Mouse (Mus musculus) forebrain, embryonic 14.5 days (tissue): ENCODE measurements around the gene Obsl1. TPM values are rescaled to one million over a fixed set of nuclear protein-coding genes. Genes with fewer than 3 reads are reported as not detected.

Experiments used
- ATAC-seq: fragments of 200-750 bp; cut with Nextera tagmentation; 2 replicates; pipeline ENCODE4 v1.8.0; 2017; ENCODE audit warnings: mild to moderate bottlenecking, moderate library complexity
- DNase-seq: peaks from one replicate; pipeline ENCODE4 v3.0.0-alpha.2; 2015; ENCODE audit warnings: low spot score
- H3K27ac ChIP-seq: fragments of 300-500 bp; sonication (generic); 2 replicates; pipeline ENCODE4 v1.5.1; 2014; ENCODE audit warnings: low read depth, mild to moderate bottlenecking, control low read depth, low read length, moderate library complexity
- H3K27me3 ChIP-seq: fragments of 300-500 bp; sonication (generic); replicated peaks from 2 replicates; pipeline ENCODE4 v1.6.1; 2014; ENCODE audit warnings: low read length, control low read depth, mixed read lengths; ENCODE audit not compliant: control insufficient read depth, insufficient read depth
- H3K36me3 ChIP-seq: fragments of 300-500 bp; sonication (generic); 2 replicates; pipeline ENCODE4 v1.6.1; 2014; ENCODE audit warnings: low read length, control low read depth; ENCODE audit not compliant: control insufficient read depth, insufficient read depth
- H3K4me1 ChIP-seq: fragments of 300-500 bp; sonication (generic); 2 replicates; pipeline ENCODE4 v1.6.1; 2014; ENCODE audit warnings: antibody characterized with exemption, low read length, control low read depth; ENCODE audit not compliant: control insufficient read depth, insufficient read depth
- H3K4me2 ChIP-seq: fragments of 300-500 bp; sonication (generic); 2 replicates; pipeline ENCODE4 v1.6.1; 2014; ENCODE audit warnings: mild to moderate bottlenecking, control low read depth, low read length
- H3K4me3 ChIP-seq: fragments of 300-500 bp; sonication (generic); 2 replicates; pipeline ENCODE4 v1.5.1; 2014; ENCODE audit warnings: low read depth, low read length, control low read depth
- H3K9ac ChIP-seq: fragments of 300-500 bp; sonication (generic); 2 replicates; pipeline ENCODE4 v1.6.1; 2014; ENCODE audit warnings: mild to moderate bottlenecking, low read length, control low read depth, moderate library complexity
- H3K9me3 ChIP-seq: fragments of 300-500 bp; sonication (generic); replicated peaks from 2 replicates; pipeline ENCODE4 v1.6.1; 2016; ENCODE audit warnings: low read length, control low read depth, mixed read lengths; ENCODE audit not compliant: control insufficient read depth
- WGBS: fragments of 180-500 bp; shearing (Covaris S2); extraction: QIAGEN DNeasy Blood & Tissue Kit; methylation state at CpG from one replicate; pipeline ENCODE4 v1.1.7; 2014; 5-methylcytosine and 5-hydroxymethylcytosine counted together
- polyA plus RNA-seq: library from polyadenylated mRNA; unstranded; fragments of >200 nt; fragmentation: Nextera tagmentation; extraction: Ambion mirVana; gene quantifications from 2 replicates; pipeline ENCODE4 v1.2.1, GENCODE M21; 2014

Gene Obsl1
- polyA plus RNA-seq, 1 experiment from 2014 or later, result 17.0 TPM

- peaks cover 46% of the 10 kb centered on the region for H3K4me1 ChIP-seq
- WGBS, result 84% methylated on average over 9 of the region's 9 CpGs
- DNase-seq, result no peak
- no peak overlapping the region for H3K27ac ChIP-seq
- H3K4me2 ChIP-seq, result no peak overlapping the region
- H3K9me3 ChIP-seq, result no peaks in the 10 kb centered on the region
- H3K27me3 ChIP-seq, result peaks cover 4% of the 10 kb centered on the region; the same call in 1 of the 2 replicates
- H3K4me3 ChIP-seq, result no peak overlapping the region
- ATAC-seq, result no peak
- no peak overlapping the region for H3K9ac ChIP-seq
- H3K36me3 ChIP-seq, result no peaks in the 10 kb centered on the region
Observed at GRCm38 (mm10) chr1:75442171-75442570, 64.1 kb downstream of the Obsl1 start.

GRCm38 (mm10) chr1:75441471-75441996 lies 64.7 kb downstream of the Obsl1 start:
- H3K4me3 ChIP-seq, result no peak overlapping the region
- H3K4me2 ChIP-seq, result no peak overlapping the region
- ATAC-seq (no peak), DNase-seq (no peak)
- WGBS, result 87% methylated on average over 15 of the region's 15 CpGs
- no peak overlapping the region for H3K9ac ChIP-seq
- no peaks in the 10 kb centered on the region for H3K9me3 ChIP-seq
- no peaks in the 10 kb centered on the region for H3K36me3 ChIP-seq
- H3K27ac ChIP-seq, result no peak overlapping the region
- peaks cover 41% of the 10 kb centered on the region for H3K4me1 ChIP-seq
- no peaks in the 10 kb centered on the region for H3K27me3 ChIP-seq

- no peaks in the 10 kb centered on the region for H3K9me3 ChIP-seq
- H3K27ac ChIP-seq, result no peak overlapping the region
- DNase-seq (no peak), ATAC-seq (no peak)
- H3K27me3 ChIP-seq, result no peaks in the 10 kb centered on the region
- H3K4me2 ChIP-seq, result no peak overlapping the region
- 94% methylated on average over 7 of the region's 7 CpGs for WGBS
- no peak overlapping the region for H3K4me3 ChIP-seq
- H3K4me1 ChIP-seq, result peaks cover 36% of the 10 kb centered on the region
- H3K36me3 ChIP-seq, result no peaks in the 10 kb centered on the region
- no peak overlapping the region for H3K9ac ChIP-seq
Observed at GRCm38 (mm10) chr1:75440661-75441060, 65.6 kb downstream of the Obsl1 start.

GRCm38 (mm10) chr1:75438782-75439181 lies 67.5 kb downstream of the Obsl1 start:
- Histone ChIP-seq H3K9me3 (no peaks in the 10 kb centered on the region), H3K4me1 (peaks cover 19% of the 10 kb centered on the region), H3K9ac (no peak overlapping the region), H3K36me3 (no peaks in the 10 kb centered on the region), H3K4me2 (no peak overlapping the region), H3K4me3 (no peak overlapping the region), H3K27me3 (no peaks in the 10 kb centered on the region), H3K27ac (no peak overlapping the region)
- ATAC-seq (no peak), DNase-seq (no peak)
- WGBS, result 81% methylated on average over 8 of the region's 9 CpGs

GRCm38 (mm10) chr1:75435475-75436328 lies 70.5 kb downstream of the Obsl1 start, which contains the start of gene Gmppa:
Gene Gmppa, plus strand, starts transcription at chr1:75435930.
- Histone ChIP-seq H3K4me3 (peak within 1 kb of the TSS; percentile 55), H3K4me2 (peak within 1 kb of the TSS; percentile 66), H3K4me1 (peaks cover 5% of the 10 kb centered on the region), H3K9ac (peak within 1 kb of the TSS; percentile 79), H3K27me3 (no peaks in the 10 kb centered on the region), H3K36me3 (no peaks in the 10 kb centered on the region), H3K27ac (0 out of 2 replicates have a peak within 1 kb of the TSS, but pooled peaks have one; percentile 27), H3K9me3 (no peaks in the 10 kb centered on the region)
- DNase-seq (peak; percentile 96), ATAC-seq (peak; percentile 93)
- 6% methylated on average over 28 of the region's 28 CpGs for WGBS

Other genes starting within 250 kb of the Obsl1 start
- gene Ptprn, start 241.9 kb downstream of the Obsl1 start, polyA plus RNA-seq, result 5.1 and 8.0 TPM in 2 replicates
- 62.4 and 68.1 TPM in 2 replicates for gene Resp18, start 228.0 kb downstream of the Obsl1 start, polyA plus RNA-seq
- 160 and 178 TPM in 2 replicates for gene Dnpep, start 188.5 kb downstream of the Obsl1 start, polyA plus RNA-seq
- gene Des, start 146.1 kb downstream of the Obsl1 start, polyA plus RNA-seq, result 1.3 and 1.4 TPM in 2 replicates
- gene Speg, start 131.2 kb downstream of the Obsl1 start, polyA plus RNA-seq, result 8.3 and 8.8 TPM in 2 replicates
- gene Gmppa, start 70.5 kb downstream of the Obsl1 start, polyA plus RNA-seq, result 72.4 and 76.0 TPM in 2 replicates
- gene Asic4, start 56.0 kb downstream of the Obsl1 start, polyA plus RNA-seq, result 0.76 and 0.84 TPM in 2 replicates
- gene Chpf, start 27.1 kb downstream of the Obsl1 start, polyA plus RNA-seq, result 21.6 and 24.2 TPM in 2 replicates
- gene Tmem198, start 26.9 kb downstream of the Obsl1 start, polyA plus RNA-seq, result 41.3 and 50.4 TPM in 2 replicates
- 4.9 and 6.3 TPM in 2 replicates for gene Inha, start 625 bp upstream of the Obsl1 start, polyA plus RNA-seq
- 8.7 and 10.7 TPM in 2 replicates for gene Stk11ip, start 15.1 kb upstream of the Obsl1 start, polyA plus RNA-seq
- 12.6 and 18.7 TPM in 2 replicates for gene Slc4a3, start 39.8 kb upstream of the Obsl1 start, polyA plus RNA-seq